Mouse (Mus musculus) embryonic fibroblast, embryonic 13.5 days (primary cell): ENCODE data around the gene Sufu.

Experiments
- CTCF ChIP-seq: IDR thresholded peaks from 2 replicates; pipeline ENCODE4 v1.5.1; 2011; ENCODE audit warnings: mild to moderate bottlenecking, control low read depth, low read length, moderate library complexity, borderline replicate concordance; ENCODE audit not compliant: insufficient read depth
- POLR2A ChIP-seq: IDR thresholded peaks from 2 replicates; pipeline ENCODE4 v1.6.1; 2011; ENCODE audit warnings: low read depth, mild to moderate bottlenecking, control low read depth, low read length, moderate library complexity

DNA sequence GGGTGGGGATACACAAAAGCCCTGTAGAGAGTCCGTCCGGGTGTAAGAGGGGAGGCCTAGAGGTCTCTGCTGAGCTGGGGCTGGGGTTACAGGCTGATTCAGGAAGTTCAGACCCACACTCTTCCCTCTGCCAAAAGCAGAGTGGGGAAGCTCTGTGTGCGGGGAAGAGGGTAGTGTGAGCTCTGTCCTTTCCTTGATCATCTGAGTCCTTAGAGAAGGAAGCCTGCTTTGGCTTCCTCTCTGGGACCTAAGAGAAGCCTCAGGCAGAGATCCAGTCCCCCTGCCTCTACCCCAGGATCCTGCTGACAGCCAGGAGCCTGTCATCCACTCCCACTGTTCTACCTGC is 109.6 kb downstream of the Sufu start:
- TF ChIP-seq POLR2A (no peak), CTCF (no peak)
